Mouse (Mus musculus) retina, embryonic 14.5 days (tissue): Measurements from ENCODE around the gene Plekhh1.

Source experiments
- DNase-seq: peaks from one replicate; pipeline ENCODE4 v3.0.0-alpha.2; 2015; ENCODE audit warnings: low spot score

The Plekhh1 gene

GRCm38 (mm10) chr12:79034331-79034730 is 5.4 kb downstream of the Plekhh1 start:
- no peak for DNase-seq

GRCm38 (mm10) chr12:79035349-79035748 is 6.4 kb downstream of the Plekhh1 start:
- DNase-seq = no peak

GRCm38 (mm10) chr12:79039708-79040107 is 10.7 kb downstream of the Plekhh1 start:
- no peak for DNase-seq

- no peak for DNase-seq
Measured at GRCm38 (mm10) chr12:79040201-79040827, 11.4 kb downstream of the Plekhh1 start.

- no peak for DNase-seq
Measured at GRCm38 (mm10) chr12:79041436-79041835, 12.5 kb downstream of the Plekhh1 start.

- no peak for DNase-seq
Measured at GRCm38 (mm10) chr12:79044668-79045067, 15.7 kb downstream of the Plekhh1 start.

- DNase-seq = no peak
Measured at GRCm38 (mm10) chr12:79046171-79046570, 17.2 kb downstream of the Plekhh1 start.

- DNase-seq = no peak
Measured at GRCm38 (mm10) chr12:79047203-79047602, 18.2 kb downstream of the Plekhh1 start.

- DNase-seq = no peak
Measured at GRCm38 (mm10) chr12:79048898-79049297, 19.9 kb downstream of the Plekhh1 start.

GRCm38 (mm10) chr12:79049807-79050206 is 20.8 kb downstream of the Plekhh1 start:
- no peak for DNase-seq

GRCm38 (mm10) chr12:79050545-79051212 is 21.7 kb downstream of the Plekhh1 start:
- no peak for DNase-seq

- no peak for DNase-seq
Measured at GRCm38 (mm10) chr12:79052073-79052472, 23.1 kb downstream of the Plekhh1 start.

- no peak for DNase-seq
Measured at GRCm38 (mm10) chr12:79055276-79055675, 26.3 kb downstream of the Plekhh1 start.

GRCm38 (mm10) chr12:79059573-79059972 is 30.6 kb downstream of the Plekhh1 start:
- no peak for DNase-seq

- no peak for DNase-seq
Measured at GRCm38 (mm10) chr12:79060134-79060533, 31.2 kb downstream of the Plekhh1 start.

- DNase-seq = no peak
Measured at GRCm38 (mm10) chr12:79060766-79061652, 32.0 kb downstream of the Plekhh1 start.

- no peak for DNase-seq
Measured at GRCm38 (mm10) chr12:79064451-79064850, 35.5 kb downstream of the Plekhh1 start.

- DNase-seq = no peak
Measured at GRCm38 (mm10) chr12:79066431-79066830, 37.5 kb downstream of the Plekhh1 start.

- DNase-seq = no peak
Measured at GRCm38 (mm10) chr12:79067526-79067925, 38.6 kb downstream of the Plekhh1 start.

- DNase-seq = no peak
Measured at GRCm38 (mm10) chr12:79068306-79068705, 39.3 kb downstream of the Plekhh1 start.

- DNase-seq = no peak
Measured at GRCm38 (mm10) chr12:79069187-79069608, 40.2 kb downstream of the Plekhh1 start.

GRCm38 (mm10) chr12:79069916-79070315 is 41.0 kb downstream of the Plekhh1 start:
- no peak for DNase-seq
